Mouse (Mus musculus) heart, embryonic 16.5 days (tissue): ENCODE measurements around the gene Gtf3c1. TPM values are rescaled to one million over a fixed set of nuclear protein-coding genes. Genes with fewer than 3 reads are reported as not detected.

Experiments used
- ATAC-seq: fragments of 200-750 bp; cut with Nextera tagmentation; replicated peaks from 2 replicates; pipeline ENCODE4 v1.8.0; 2017; ENCODE audit warnings: moderate number of reproducible peaks; ENCODE audit not compliant: insufficient read depth, low FRiP score; ENCODE audit errors: extremely low read depth
- H3K27ac ChIP-seq: fragments of 300-500 bp; sonication (generic); 2 replicates; pipeline ENCODE4 v1.5.1; 2014; ENCODE audit warnings: mild to moderate bottlenecking, low read length, control low read depth, moderate library complexity
- H3K27me3 ChIP-seq: fragments of 300-500 bp; sonication (generic); 2 replicates; pipeline ENCODE4 v1.6.1; 2014; ENCODE audit warnings: low read length, mixed read lengths; ENCODE audit not compliant: control insufficient read depth, insufficient read depth
- H3K36me3 ChIP-seq: fragments of 300-500 bp; sonication (generic); 2 replicates; pipeline ENCODE4 v1.6.1; 2014; ENCODE audit not compliant: control insufficient read depth, insufficient read depth
- H3K4me1 ChIP-seq: fragments of 300-500 bp; sonication (generic); 2 replicates; pipeline ENCODE4 v1.6.1; 2014; ENCODE audit warnings: low read length, mixed read lengths; ENCODE audit not compliant: control insufficient read depth, insufficient read depth
- H3K4me2 ChIP-seq: fragments of 300-500 bp; sonication (generic); 2 replicates; pipeline ENCODE4 v1.6.1; 2014; ENCODE audit warnings: low read depth, mild to moderate bottlenecking, control low read depth, low read length
- H3K4me3 ChIP-seq: fragments of 300-500 bp; sonication (generic); 2 replicates; pipeline ENCODE4 v1.5.1; 2014; ENCODE audit warnings: mild to moderate bottlenecking, control low read depth, low read length
- H3K9ac ChIP-seq: fragments of 300-500 bp; sonication (generic); 2 replicates; pipeline ENCODE4 v1.6.1; 2014; ENCODE audit warnings: low read length, control low read depth
- H3K9me3 ChIP-seq: fragments of 300-500 bp; sonication (generic); replicated peaks from 2 replicates; pipeline ENCODE4 v1.6.1; 2016; ENCODE audit warnings: low read length; ENCODE audit not compliant: control insufficient read depth
- WGBS: fragments of 180-500 bp; shearing (Covaris S2); extraction: QIAGEN DNeasy Blood & Tissue Kit; methylation state at CpG from one replicate; pipeline ENCODE4 v1.1.7; 2014; 5-methylcytosine and 5-hydroxymethylcytosine counted together
- polyA plus RNA-seq: library from polyadenylated mRNA; unstranded; fragments of >200 nt; fragmentation: Nextera tagmentation; extraction: Ambion mirVana; gene quantifications from 2 replicates; pipeline ENCODE4 v1.2.1, GENCODE M21; 2015

The Gtf3c1 gene
- polyA plus RNA-seq, 1 experiment from 2014 or later = 25.8 TPM

GRCm38 (mm10) chr7:125638870-125639386 lies 68.7 kb downstream of the Gtf3c1 start:
- no peak overlapping the region for H3K4me3 ChIP-seq
- H3K9ac ChIP-seq = no peak overlapping the region
- ATAC-seq = peak; percentile 25; the same call in 1 of the 2 replicates
- no peak overlapping the region for H3K4me2 ChIP-seq
- peaks cover 36% of the 10 kb centered on the region for H3K36me3 ChIP-seq
- H3K9me3 ChIP-seq = no peaks in the 10 kb centered on the region
- no peaks in the 10 kb centered on the region for H3K27me3 ChIP-seq
- H3K27ac ChIP-seq = no peak overlapping the region
- H3K4me1 ChIP-seq = peaks cover 11% of the 10 kb centered on the region
- WGBS = 49% methylated on average over 9 of the region's 9 CpGs

- ATAC-seq = no peak
- H3K27me3 ChIP-seq = no peaks in the 10 kb centered on the region
- H3K9ac ChIP-seq = no peak overlapping the region
- H3K36me3 ChIP-seq = peaks cover 30% of the 10 kb centered on the region
- no peak overlapping the region for H3K27ac ChIP-seq
- WGBS = 71% methylated on average over 6 of the region's 6 CpGs
- peaks cover 11% of the 10 kb centered on the region for H3K4me1 ChIP-seq
- no peak overlapping the region for H3K4me2 ChIP-seq
- no peaks in the 10 kb centered on the region for H3K9me3 ChIP-seq
- no peak overlapping the region for H3K4me3 ChIP-seq
These were observed 69.2 kb downstream of the Gtf3c1 start for GRCm38 (mm10) chr7:125638376-125638775.

- H3K9ac ChIP-seq = no peak overlapping the region
- no peaks in the 10 kb centered on the region for H3K27me3 ChIP-seq
- H3K9me3 ChIP-seq = no peaks in the 10 kb centered on the region
- no peak for ATAC-seq
- H3K4me1 ChIP-seq = peaks cover 11% of the 10 kb centered on the region
- H3K4me2 ChIP-seq = no peak overlapping the region
- WGBS = 80% methylated on average over 8 of the region's 8 CpGs
- H3K27ac ChIP-seq = no peak overlapping the region
- no peak overlapping the region for H3K4me3 ChIP-seq
- peaks cover 21% of the 10 kb centered on the region for H3K36me3 ChIP-seq
These were observed 70.1 kb downstream of the Gtf3c1 start for GRCm38 (mm10) chr7:125637220-125638140.

- H3K4me2 ChIP-seq = 0 out of 2 replicates have a peak overlapping the region, but pooled peaks have one; percentile 22
- no peaks in the 10 kb centered on the region for H3K27me3 ChIP-seq
- 82% methylated on average over 3 of the region's 3 CpGs for WGBS
- H3K4me1 ChIP-seq = peaks cover 13% of the 10 kb centered on the region
- peak overlapping the region; percentile 55 for H3K9ac ChIP-seq
- peaks cover 3% of the 10 kb centered on the region; the same call in 1 of the 2 replicates for H3K9me3 ChIP-seq
- peak overlapping the region; percentile 28 for H3K4me3 ChIP-seq
- ATAC-seq = no peak
- no peaks in the 10 kb centered on the region for H3K36me3 ChIP-seq
- no peak overlapping the region; the same call in 1 of the 2 replicates for H3K27ac ChIP-seq
These were observed 76.6 kb downstream of the Gtf3c1 start for GRCm38 (mm10) chr7:125630989-125631388.

- Histone ChIP-seq H3K27me3 (no peaks in the 10 kb centered on the region), H3K9ac (no peak overlapping the region), H3K36me3 (no peaks in the 10 kb centered on the region), H3K9me3 (peaks cover 3% of the 10 kb centered on the region; the same call in 1 of the 2 replicates), H3K4me1 (peaks cover 7% of the 10 kb centered on the region), H3K4me3 (peak overlapping the region; percentile 28), H3K27ac (peak overlapping the region; percentile 34; the same call in 1 of the 2 replicates), H3K4me2 (0 out of 2 replicates have a peak overlapping the region, but pooled peaks have one; percentile 4)
- peak; percentile 45 for ATAC-seq
- WGBS = 46% methylated on average over 4 of the region's 4 CpGs
These were observed 77.3 kb downstream of the Gtf3c1 start for GRCm38 (mm10) chr7:125630317-125630716.

- Histone ChIP-seq H3K4me1 (no peaks in the 10 kb centered on the region), H3K27ac (no peak overlapping the region), H3K9me3 (peaks cover 3% of the 10 kb centered on the region; the same call in 1 of the 2 replicates), H3K27me3 (no peaks in the 10 kb centered on the region), H3K9ac (no peak overlapping the region), H3K36me3 (no peaks in the 10 kb centered on the region), H3K4me2 (no peak overlapping the region), H3K4me3 (no peak overlapping the region)
- ATAC-seq = no peak
- 59% methylated on average over 7 of the region's 7 CpGs for WGBS
These were observed 81.8 kb downstream of the Gtf3c1 start for GRCm38 (mm10) chr7:125625829-125626228.

GRCm38 (mm10) chr7:125625219-125625618 lies 82.4 kb downstream of the Gtf3c1 start:
- 74% methylated on average over 4 of the region's 4 CpGs for WGBS

GRCm38 (mm10) chr7:125622741-125623685 lies 84.6 kb downstream of the Gtf3c1 start:
- Histone ChIP-seq H3K9me3 (no peaks in the 10 kb centered on the region), H3K4me3 (no peak overlapping the region), H3K4me2 (no peak overlapping the region), H3K36me3 (no peaks in the 10 kb centered on the region), H3K27me3 (no peaks in the 10 kb centered on the region), H3K9ac (no peak overlapping the region), H3K27ac (no peak overlapping the region), H3K4me1 (no peaks in the 10 kb centered on the region)
- no peak for ATAC-seq
- 62% methylated on average over 7 of the region's 7 CpGs for WGBS

More at GRCm38 (mm10) chr7:125625219-125625618, 82.4 kb downstream of the Gtf3c1 start:
- Histone ChIP-seq H3K27me3 (no peaks in the 10 kb centered on the region), H3K4me2 (no peak overlapping the region), H3K36me3 (no peaks in the 10 kb centered on the region), H3K27ac (no peak overlapping the region), H3K9ac (no peak overlapping the region), H3K4me1 (no peaks in the 10 kb centered on the region), H3K9me3 (peaks cover 3% of the 10 kb centered on the region; the same call in 1 of the 2 replicates), H3K4me3 (no peak overlapping the region)
- ATAC-seq = 0 out of 2 replicates have a peak, but pooled peaks have one; percentile 15
